Mouse (Mus musculus) sigmoid colon, adult 10 weeks (tissue): Measurements from ENCODE around the gene Atg7. TPM values are rescaled to one million over a fixed set of nuclear protein-coding genes. Genes with fewer than 3 reads are reported as not detected.

Experiments used
- polyA plus RNA-seq: library from polyadenylated mRNA; stranded (reverse); fragments of 350-450 nt; fragmentation: Illumina TruSeq; extraction: RNeasy Lipid Tissue Mini Kit (QIAGEN cat#74804); gene quantifications from one replicate; pipeline ENCODE4 v1.2.3, GENCODE M21; 2014; ENCODE audit warnings: low read depth, low replicate concordance

Gene Atg7
- polyA plus RNA-seq, result 6.8 TPM

GRCm38 (mm10) chr6:114642601-114643528, at the start of gene Atg7:
Gene Atg7, plus strand, starts transcription at chr6:114643097.

Other genes with a start within 250 kb of the Atg7 start
- 2.0 TPM for gene Hrh1, start 245.2 kb upstream of the Atg7 start, polyA plus RNA-seq